Mouse (Mus musculus) liver, embryonic 15.5 days (tissue): Measurements from ENCODE around the gene Clcn2. TPM values are rescaled to one million over a fixed set of nuclear protein-coding genes. Genes with fewer than 3 reads are reported as not detected.
"Not testable (repeated sequence)": the region's sequence is repeated elsewhere in the genome, so short reads cannot be mapped to it uniquely, and the experiment has no call there.

ENCODE experiments used
- ATAC-seq: fragments of 200-750 bp; cut with Nextera tagmentation; 2 replicates; pipeline ENCODE4 v1.8.0; 2017; ENCODE audit warnings: moderate number of reproducible peaks, mild to moderate bottlenecking, moderate library complexity; ENCODE audit not compliant: insufficient read depth
- H3K27ac ChIP-seq: fragments of 300-500 bp; sonication (generic); replicated peaks from 2 replicates; pipeline ENCODE4 v1.5.1; 2015; ENCODE audit warnings: mild to moderate bottlenecking, inconsistent platforms
- H3K27me3 ChIP-seq: fragments of 300-500 bp; sonication (generic); 2 replicates; pipeline ENCODE4 v1.6.1; 2015; ENCODE audit warnings: mild to moderate bottlenecking, inconsistent platforms
- H3K36me3 ChIP-seq: fragments of 300-500 bp; sonication (generic); replicated peaks from 2 replicates; pipeline ENCODE4 v1.6.1; 2015; ENCODE audit warnings: moderate library complexity, mild to moderate bottlenecking, inconsistent platforms
- H3K4me1 ChIP-seq: fragments of 300-500 bp; sonication (generic); replicated peaks from 2 replicates; pipeline ENCODE4 v1.6.1; 2015; ENCODE audit warnings: inconsistent platforms
- H3K4me2 ChIP-seq: fragments of 300-500 bp; sonication (generic); 2 replicates; pipeline ENCODE4 v1.6.1; 2015; ENCODE audit warnings: moderate library complexity, mild to moderate bottlenecking, inconsistent platforms
- H3K4me3 ChIP-seq: fragments of 300-500 bp; sonication (generic); replicated peaks from 2 replicates; pipeline ENCODE4 v1.5.1; 2015; ENCODE audit warnings: mild to moderate bottlenecking, inconsistent platforms
- H3K9ac ChIP-seq: fragments of 300-500 bp; sonication (generic); 2 replicates; pipeline ENCODE4 v1.6.1; 2015; ENCODE audit warnings: moderate library complexity, mild to moderate bottlenecking, inconsistent platforms
- H3K9me3 ChIP-seq: fragments of 300-500 bp; sonication (generic); replicated peaks from 2 replicates; pipeline ENCODE4 v1.6.1; 2016; ENCODE audit warnings: inconsistent platforms
- WGBS: fragments of 180-500 bp; shearing (Covaris S2); methylation state at CpG from one replicate; pipeline ENCODE4 v1.1.7; 2015; ENCODE audit warnings: mixed read lengths; ENCODE audit not compliant: insufficient replicate concordance; 5-methylcytosine and 5-hydroxymethylcytosine counted together
- polyA plus RNA-seq: library from polyadenylated mRNA; unstranded; fragments of >200 nt; fragmentation: Nextera tagmentation; extraction: Ambion mirVana; gene quantifications from 2 replicates; pipeline ENCODE4 v1.2.1, GENCODE M21; 2015

The Clcn2 gene
- polyA plus RNA-seq, 1 experiment from 2014 or later, result 9.5 TPM

GRCm38 (mm10) chr16:20677380-20677779 lies 40.2 kb downstream of the Clcn2 start:
- peak overlapping the region; percentile 23; the same call in 1 of the 2 replicates for H3K9ac ChIP-seq
- no peaks in the 10 kb centered on the region for H3K27me3 ChIP-seq
- H3K4me2 ChIP-seq, result peak overlapping the region; percentile 38
- peaks cover 52% of the 10 kb centered on the region for H3K4me1 ChIP-seq
- peaks cover 79% of the 10 kb centered on the region for H3K36me3 ChIP-seq
- peak overlapping the region; percentile 72 for H3K27ac ChIP-seq
- no peak overlapping the region for H3K4me3 ChIP-seq
- no peaks in the 10 kb centered on the region for H3K9me3 ChIP-seq
- ATAC-seq, result no peak
- 77% methylated on average over 5 of the region's 5 CpGs for WGBS

GRCm38 (mm10) chr16:20676702-20677101 lies 40.8 kb downstream of the Clcn2 start:
- Histone ChIP-seq H3K27ac (no peak overlapping the region), H3K4me3 (no peak overlapping the region), H3K9ac (no peak overlapping the region), H3K4me2 (no peak overlapping the region), H3K27me3 (no peaks in the 10 kb centered on the region), H3K36me3 (peaks cover 72% of the 10 kb centered on the region), H3K4me1 (peaks cover 59% of the 10 kb centered on the region), H3K9me3 (no peaks in the 10 kb centered on the region)
- ATAC-seq, result no peak
- WGBS, result 81% methylated on average over 4 of the region's 4 CpGs

- H3K4me1 ChIP-seq, result peaks cover 60% of the 10 kb centered on the region
- ATAC-seq, result no peak
- H3K9me3 ChIP-seq, result no peaks in the 10 kb centered on the region
- peak overlapping the region; percentile 88 for H3K4me2 ChIP-seq
- H3K4me3 ChIP-seq, result peak overlapping the region; percentile 94; the same call in 1 of the 2 replicates
- no peaks in the 10 kb centered on the region for H3K27me3 ChIP-seq
- peak overlapping the region; percentile 92 for H3K27ac ChIP-seq
- 0 out of 2 replicates have a peak overlapping the region, but pooled peaks have one; percentile 6 for H3K9ac ChIP-seq
- WGBS, result 79% methylated on average over 6 of the region's 6 CpGs
- peaks cover 57% of the 10 kb centered on the region for H3K36me3 ChIP-seq
Observed at GRCm38 (mm10) chr16:20675213-20675612, 42.3 kb downstream of the Clcn2 start.

GRCm38 (mm10) chr16:20673706-20674303 lies 43.7 kb downstream of the Clcn2 start:
- peak; percentile 72 for ATAC-seq
- H3K36me3 ChIP-seq, result peaks cover 43% of the 10 kb centered on the region
- peak overlapping the region; percentile 88 for H3K4me2 ChIP-seq
- no peaks in the 10 kb centered on the region for H3K27me3 ChIP-seq
- peak overlapping the region; percentile 92 for H3K27ac ChIP-seq
- H3K9me3 ChIP-seq, result no peaks in the 10 kb centered on the region
- 2% methylated on average over 14 of the region's 14 CpGs for WGBS
- H3K4me1 ChIP-seq, result peaks cover 59% of the 10 kb centered on the region
- peak overlapping the region; percentile 94 for H3K4me3 ChIP-seq
- H3K9ac ChIP-seq, result peak overlapping the region; percentile 94

- under 1% methylated on average over 61 of the region's 78 CpGs for WGBS
- peaks cover 53% of the 10 kb centered on the region for H3K4me1 ChIP-seq
- H3K4me3 ChIP-seq, result peak overlapping the region; percentile 94
Observed at GRCm38 (mm10) chr16:20672965-20673705, 44.4 kb downstream of the Clcn2 start.

GRCm38 (mm10) chr16:20672500-20672902 lies 45.0 kb downstream of the Clcn2 start:
- H3K4me3 ChIP-seq, result peak overlapping the region; percentile 94
- peak; percentile 81 for ATAC-seq

More at GRCm38 (mm10) chr16:20672965-20673705, 44.4 kb downstream of the Clcn2 start:
- Histone ChIP-seq H3K9ac (peak overlapping the region; percentile 94), H3K36me3 (peaks cover 36% of the 10 kb centered on the region), H3K9me3 (no peaks in the 10 kb centered on the region), H3K4me2 (peak overlapping the region; percentile 88), H3K27me3 (no peaks in the 10 kb centered on the region), H3K27ac (peak overlapping the region; percentile 92)
- ATAC-seq, result peak; percentile 66

GRCm38 (mm10) chr16:20671886-20672285 lies 45.7 kb downstream of the Clcn2 start:
- peak overlapping the region; percentile 94 for H3K4me3 ChIP-seq
- H3K4me2 ChIP-seq, result peak overlapping the region; percentile 88
- peaks cover 40% of the 10 kb centered on the region for H3K4me1 ChIP-seq
- no peak overlapping the region; the same call in 1 of the 2 replicates for H3K9ac ChIP-seq
- no peaks in the 10 kb centered on the region for H3K27me3 ChIP-seq
- peaks cover 24% of the 10 kb centered on the region for H3K36me3 ChIP-seq
- WGBS, result 13% methylated on average over 6 of the region's 6 CpGs
- H3K27ac ChIP-seq, result peak overlapping the region; percentile 65
- ATAC-seq, result no peak
- H3K9me3 ChIP-seq, result no peaks in the 10 kb centered on the region

More at GRCm38 (mm10) chr16:20672500-20672902, 45.0 kb downstream of the Clcn2 start:
- Histone ChIP-seq H3K4me2 (peak overlapping the region; percentile 88), H3K4me1 (peaks cover 46% of the 10 kb centered on the region), H3K27me3 (no peaks in the 10 kb centered on the region), H3K27ac (peak overlapping the region; percentile 92), H3K9me3 (no peaks in the 10 kb centered on the region), H3K36me3 (peaks cover 30% of the 10 kb centered on the region), H3K9ac (peak overlapping the region; percentile 94)
- under 1% methylated on average over 36 of the region's 38 CpGs for WGBS

GRCm38 (mm10) chr16:20670291-20670690 lies 47.3 kb downstream of the Clcn2 start:
- Histone ChIP-seq H3K9ac (no peak overlapping the region), H3K27me3 (no peaks in the 10 kb centered on the region), H3K36me3 (peaks cover 8% of the 10 kb centered on the region), H3K27ac (no peak overlapping the region), H3K4me1 (peaks cover 30% of the 10 kb centered on the region), H3K9me3 (no peaks in the 10 kb centered on the region), H3K4me3 (no peak overlapping the region), H3K4me2 (no peak overlapping the region)
- 80% methylated on average over 3 of the region's 3 CpGs for WGBS
- ATAC-seq, result no peak

GRCm38 (mm10) chr16:20668013-20668412 lies 49.5 kb downstream of the Clcn2 start, which contains the start of gene Eif4g1:
TSS of gene Eif4g1 (plus strand) at chr16:20668313.
- not testable (repeated sequence) for H3K27me3 ChIP-seq, H3K4me3 ChIP-seq, ATAC-seq, H3K9me3 ChIP-seq, H3K27ac ChIP-seq, H3K9ac ChIP-seq, H3K4me1 ChIP-seq, H3K4me2 ChIP-seq
- 87% methylated on average over 5 of the region's 6 CpGs for WGBS
- peaks cover 10% of the 10 kb centered on the region for H3K36me3 ChIP-seq

- Histone ChIP-seq H3K27ac (no peak overlapping the region), H3K4me1 (peaks cover 8% of the 10 kb centered on the region), H3K36me3 (peaks cover 94% of the 10 kb centered on the region), H3K4me3 (no peak overlapping the region), H3K4me2 (no peak overlapping the region), H3K9ac (no peak overlapping the region), H3K9me3 (no peaks in the 10 kb centered on the region), H3K27me3 (no peaks in the 10 kb centered on the region)
- 78% methylated on average over 4 of the region's 4 CpGs for WGBS
- no peak for ATAC-seq
Observed at GRCm38 (mm10) chr16:20657661-20658060, 59.9 kb downstream of the Clcn2 start.

- Histone ChIP-seq H3K9me3 (no peaks in the 10 kb centered on the region), H3K27ac (no peak overlapping the region), H3K4me2 (peak overlapping the region; percentile 79; the same call in 1 of the 2 replicates), H3K9ac (no peak overlapping the region), H3K27me3 (no peaks in the 10 kb centered on the region), H3K4me3 (peak overlapping the region; percentile 79; the same call in 1 of the 2 replicates), H3K36me3 (peaks cover 52% of the 10 kb centered on the region), H3K4me1 (peaks cover 20% of the 10 kb centered on the region)
- ATAC-seq, result no peak
- WGBS, result 39% methylated on average over 2 of the region's 2 CpGs
Observed at GRCm38 (mm10) chr16:20653315-20653714, 64.2 kb downstream of the Clcn2 start.
